Mouse (Mus musculus): ENCODE measurements at regions not wholly inside any gene's neighbourhood (a gene's known extent, or its start where the extent isn't known, plus 50 kb on each side); places are given as distances from the start of the nearest gene placed in this dataset.

DNA sequence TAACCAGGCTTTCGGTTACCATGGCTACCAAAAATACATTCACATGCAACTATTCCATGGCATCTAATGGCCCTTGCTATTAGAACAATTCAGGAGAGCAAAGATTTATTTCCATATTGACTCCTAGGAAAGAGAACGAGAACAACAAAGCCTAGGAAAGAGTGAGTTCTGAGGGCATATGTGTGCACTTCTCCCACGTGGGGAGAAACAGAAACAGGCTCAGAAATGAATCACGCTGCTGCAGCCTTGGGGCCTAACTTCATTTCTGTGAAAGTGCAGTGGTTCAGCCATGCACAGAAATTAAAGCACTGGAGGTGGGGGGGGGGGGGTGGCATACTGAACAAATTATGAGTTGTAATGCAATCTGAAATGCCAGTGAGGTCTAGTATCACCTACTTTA lies 55.2 kb upstream of the Kcnmb2 start:
- TF ChIP-seq CTCF (IDR thresholded peaks at IDR 0.05; ENCODE audit: borderline replicate concordance, extremely low read depth, insufficient read depth, insufficient read length) (no peak), POLR2A (IDR thresholded peaks at IDR 0.05; ENCODE audit: borderline replicate concordance, extremely low read depth, insufficient read depth, insufficient read length, poor library complexity, severe bottlenecking) (no peak)
